13 mouse cellular contexts compared by ENCODE assay signal in genomic region chr9:67842797-67843196, GRCm38 (mm10). TPM values are rescaled to one million over a fixed set of nuclear protein-coding genes. Genes with fewer than 3 reads are reported as not detected.
A peak's percentile ranks its signal among the peaks of the same experiment; 100 is the strongest.
DNase-seq lines count a peak whose midpoint lies in the region; ATAC-seq and TF ChIP-seq lines count a peak whose summit lies in the region.
"Had no signal": no experiment of that assay in that cellular context is flagged by ENCODE, and none has a peak within 500 bp of the region (broad histone marks: within the 10 kb centered on the region; RNA-seq: fewer than 3 reads in every experiment).

No protein-coding gene starts in this region.

- DNase-seq in gastrocnemius, adult 2 months: no peak
- no peak for DNase-seq in gastrocnemius, postnatal 10 days
- peak; percentile 18 for DNase-seq in kidney, postnatal 10 days
- no peak for DNase-seq in kidney, postnatal 4 days
- DNase-seq in lung, postnatal 25 days (ENCODE audit: low spot score): peak; percentile 63
- no peak for DNase-seq in urinary bladder, postnatal 36 days (ENCODE audit: low spot score in 2 of 2)
- DNase-seq: adrenal gland, postnatal 14 days; cerebellum, adult 11 months; embryo, embryonic 11 days had no signal

- H3K4me2 ChIP-seq in forebrain, embryonic 16.5 days (ENCODE audit: low read length): no peak overlapping the region

- no peak overlapping the region for H3K4me3 ChIP-seq in gastrocnemius, adult 2 months
- no peak overlapping the region for H3K4me3 ChIP-seq in forebrain, embryonic 16.5 days (replicated peaks; ENCODE audit: low read length)

- H3K27me3 ChIP-seq in forebrain, embryonic 16.5 days (replicated peaks; ENCODE audit: control insufficient read depth, insufficient read depth, low read length): no peaks in the 10 kb centered on the region

- H3K27ac ChIP-seq in gastrocnemius, adult 2 months: peak overlapping the region; percentile 46; the same call in 1 of the 2 replicates
- no peak overlapping the region for H3K27ac ChIP-seq in forebrain, embryonic 16.5 days (ENCODE audit: low read length)

- WGBS in forebrain, embryonic 16.5 days: 79% methylated on average over 5 of the region's 5 CpGs

- H3K9me3 ChIP-seq in forebrain, embryonic 16.5 days (ENCODE audit: control insufficient read depth, low read length): no peaks in the 10 kb centered on the region

- peaks cover 9% of the 10 kb centered on the region for H3K4me1 ChIP-seq in forebrain, embryonic 16.5 days (replicated peaks; ENCODE audit: control insufficient read depth, insufficient read depth, low read length)

- intact Hi-C loops in gastrocnemius, adult 2 months (cut with DNase I): no loop called here

- H3K36me3 ChIP-seq in forebrain, embryonic 16.5 days (ENCODE audit: control insufficient read depth, insufficient read depth): no peaks in the 10 kb centered on the region

- TF ChIP-seq CTCF in gastrocnemius, adult 2 months (IDR thresholded peaks at IDR 0.05): no peak

- no peak overlapping the region for H3K9ac ChIP-seq in forebrain, embryonic 16.5 days (replicated peaks; ENCODE audit: low read depth, low read length)

- peak; percentile 39 for ATAC-seq in granulocyte monocyte progenitor cell, adult 5-6 weeks (replicated peaks; ENCODE audit: poor library complexity, severe bottlenecking)
- ATAC-seq in forebrain, embryonic 16.5 days: no peak

RNA-seq across cellular contexts. Expression of gene Vps13c, which starts 2.6 kb away (rescaled TPM):
- total RNA-seq in gastrocnemius, adult 2 months (2021): 10 to 100 TPM; 26.1 to 32.9 TPM
- 10 to 100 TPM; 26.0 to 26.5 TPM for total RNA-seq in gastrocnemius, postnatal 10 days (2021)
- 61.5 and 75.6 TPM in 2 replicates for total RNA-seq in granulocyte monocyte progenitor cell, adult 5-6 weeks (2014; fragmentation: Nextera tagmentation)
- total RNA-seq in granulocyte monocyte progenitor cell, adult 5-6 weeks (2017): 56.3 and 67.9 TPM in 2 replicates
- 8.2 and 8.6 TPM in 2 replicates for polyA plus RNA-seq in forebrain, embryonic 16.5 days (2015; fragmentation: Nextera tagmentation; extraction: Ambion mirVana)

RNA-seq across cellular contexts. Expression of gene C2cd4a, which starts 10.7 kb away (rescaled TPM):
- not detected for total RNA-seq in gastrocnemius, adult 2 months (2021)
- total RNA-seq in gastrocnemius, postnatal 10 days (2021): under 1 TPM; 0.16 to 0.18 TPM
- total RNA-seq in granulocyte monocyte progenitor cell, adult 5-6 weeks (2014; fragmentation: Nextera tagmentation): not detected in 2 replicates
- total RNA-seq in granulocyte monocyte progenitor cell, adult 5-6 weeks (2017): not detected in 2 replicates
- not detected in 2 replicates for polyA plus RNA-seq in forebrain, embryonic 16.5 days (2015; fragmentation: Nextera tagmentation; extraction: Ambion mirVana)
- total RNA-seq: adrenal gland, postnatal 14 days; hematopoietic stem cell, adult 5-6 weeks; megakaryocyte-erythroid progenitor cell, adult 5-6 weeks had no signal

Comparison
In these comparisons a context has a peak if more than half of its experiments do, and no peak if none do; other contexts are left out.
1. DNase-seq: peak in kidney, postnatal 10 days (single experiment) and lung, postnatal 25 days (single experiment); none in gastrocnemius, adult 2 months (single experiment), gastrocnemius, postnatal 10 days (single experiment), kidney, postnatal 4 days (0 of 2) and urinary bladder, postnatal 36 days (0 of 2).